In genomic region chr4:105713956-105714355, GRCm38 (mm10) we compare ENCODE assay signal across 19 mouse cellular contexts.
DNase-seq lines count a peak whose midpoint lies in the region.
"Had no signal": no experiment of that assay in that cellular context is flagged by ENCODE, and none has a peak within 500 bp of the region (broad histone marks: within the 10 kb centered on the region; RNA-seq: fewer than 3 reads in every experiment).

No protein-coding gene starts in this region.

- peak; percentile 49 for DNase-seq in layer of hippocampus, adult 11-12 months (ENCODE audit: low spot score)
- no peak for DNase-seq in layer of hippocampus, postnatal 25 days (ENCODE audit: extremely low spot score in 1 of 2, low spot score in 1 of 2)
- DNase-seq in right cerebral cortex, adult 18-20 months = peak; percentile 11
- DNase-seq in right cerebral cortex, postnatal 14 days = no peak
- peak; percentile 20 to 25 for DNase-seq in layer of hippocampus, adult 8-10 months (ENCODE audit: low spot score in 2 of 2)
- DNase-seq in telencephalon, adult 2 months (ENCODE audit: low read depth, low spot score) = peak; percentile 42
- DNase-seq in heart, adult 11 months = no peak
- DNase-seq: adrenal gland, postnatal 14 days; gastrocnemius, postnatal 14 days; heart, adult 18-20 months; heart, postnatal 10 days; kidney, adult 8-10 months; kidney, postnatal 14 days; lung, adult 18-20 months; lung, postnatal 10 days; right cerebral cortex, postnatal 25 days; spleen, adult 18-20 months; thymus, adult 18-20 months; thymus, postnatal 4 days had no signal

Comparison
In these comparisons a context has a peak if more than half of its experiments do, and no peak if none do; other contexts are left out.
1. DNase-seq: peak in layer of hippocampus, adult 11-12 months (single experiment), right cerebral cortex, adult 18-20 months (single experiment), layer of hippocampus, adult 8-10 months (2 of 2) and telencephalon, adult 2 months (single experiment); none in layer of hippocampus, postnatal 25 days (0 of 2), right cerebral cortex, postnatal 14 days (single experiment) and heart, adult 11 months (single experiment).